Mouse (Mus musculus) midbrain, embryonic 10.5 days (tissue): ENCODE measurements around the gene Apc2. TPM values are rescaled to one million over a fixed set of nuclear protein-coding genes. Genes with fewer than 3 reads are reported as not detected.
"Not testable (repeated sequence)": the region's sequence is repeated elsewhere in the genome, so short reads cannot be mapped to it uniquely, and the experiment has no call there.

Experiments
- DNase-seq: peaks from one replicate; pipeline ENCODE4 v3.0.0-alpha.2; 2017; ENCODE audit warnings: low spot score
- H3K27ac ChIP-seq: fragments of 300-500 bp; sonication (generic); replicated peaks from 2 replicates; pipeline ENCODE4 v1.5.1; 2016; ENCODE audit warnings: mild to moderate bottlenecking
- H3K27me3 ChIP-seq: fragments of 300-500 bp; sonication (generic); 2 replicates; pipeline ENCODE4 v1.6.1; 2016; ENCODE audit warnings: low read depth, mild to moderate bottlenecking; ENCODE audit not compliant: poor library complexity, severe bottlenecking
- H3K36me3 ChIP-seq: fragments of 300-500 bp; sonication (generic); 2 replicates; pipeline ENCODE4 v1.6.1; 2016; ENCODE audit warnings: mild to moderate bottlenecking, moderate library complexity
- H3K4me1 ChIP-seq: fragments of 300-500 bp; sonication (generic); 2 replicates; pipeline ENCODE4 v1.6.1; 2016
- H3K4me3 ChIP-seq: fragments of 300-500 bp; sonication (generic); 2 replicates; pipeline ENCODE4 v1.5.1; 2016; ENCODE audit warnings: mild to moderate bottlenecking, moderate library complexity
- H3K9me3 ChIP-seq: fragments of 300-500 bp; sonication (generic); replicated peaks from 2 replicates; pipeline ENCODE4 v1.6.1; 2016; ENCODE audit warnings: mild to moderate bottlenecking
- WGBS: fragments of 180-500 bp; shearing (Covaris S2); methylation state at CpG from one replicate; pipeline ENCODE4 v1.1.7; 2016; 5-methylcytosine and 5-hydroxymethylcytosine counted together
- polyA plus RNA-seq: library from polyadenylated mRNA; unstranded; fragments of >200 nt; fragmentation: Nextera tagmentation; extraction: Ambion mirVana; gene quantifications from 2 replicates; pipeline ENCODE4 v1.2.1, GENCODE M21; 2016

Apc2 gene
- polyA plus RNA-seq, 1 experiment from 2014 or later, result 28.3 TPM

GRCm38 (mm10) chr10:80345929-80346328, 50.2 kb downstream of the Apc2 start:
- DNase-seq, H3K27ac ChIP-seq, H3K36me3 ChIP-seq, H3K4me3 ChIP-seq, H3K9me3 ChIP-seq: not testable (repeated sequence)
- Histone ChIP-seq H3K27me3 (peaks cover 100% of the 10 kb centered on the region), H3K4me1 (peaks cover 71% of the 10 kb centered on the region)
- 80% methylated on average over 6 of the region's 6 CpGs for WGBS

- Histone ChIP-seq H3K36me3 (no peaks in the 10 kb centered on the region), H3K9me3 (no peaks in the 10 kb centered on the region), H3K27me3 (peaks cover 100% of the 10 kb centered on the region), H3K4me1 (peaks cover 55% of the 10 kb centered on the region), H3K27ac (no peak overlapping the region), H3K4me3 (peak overlapping the region; percentile 48)
- 17% methylated on average over 17 of the region's 17 CpGs for WGBS
- DNase-seq, result no peak
These were observed 51.8 kb downstream of the Apc2 start for GRCm38 (mm10) chr10:80347514-80347967.

GRCm38 (mm10) chr10:80348244-80348781, 52.5 kb downstream of the Apc2 start, which contains the start of gene Adamtsl5:
Gene Adamtsl5 (minus strand): TSS chr10:80348412.
- 1% methylated on average over 42 of the region's 42 CpGs for WGBS
- H3K4me1 ChIP-seq, result peaks cover 47% of the 10 kb centered on the region
- no peaks in the 10 kb centered on the region for H3K9me3 ChIP-seq
- DNase-seq, result peak; percentile 74
- no peak within 1 kb of the TSS; the same call in 1 of the 2 replicates for H3K27ac ChIP-seq
- peaks cover 100% of the 10 kb centered on the region for H3K27me3 ChIP-seq
- peak within 1 kb of the TSS; percentile 48 for H3K4me3 ChIP-seq
- H3K36me3 ChIP-seq, result no peaks in the 10 kb centered on the region

DNA sequence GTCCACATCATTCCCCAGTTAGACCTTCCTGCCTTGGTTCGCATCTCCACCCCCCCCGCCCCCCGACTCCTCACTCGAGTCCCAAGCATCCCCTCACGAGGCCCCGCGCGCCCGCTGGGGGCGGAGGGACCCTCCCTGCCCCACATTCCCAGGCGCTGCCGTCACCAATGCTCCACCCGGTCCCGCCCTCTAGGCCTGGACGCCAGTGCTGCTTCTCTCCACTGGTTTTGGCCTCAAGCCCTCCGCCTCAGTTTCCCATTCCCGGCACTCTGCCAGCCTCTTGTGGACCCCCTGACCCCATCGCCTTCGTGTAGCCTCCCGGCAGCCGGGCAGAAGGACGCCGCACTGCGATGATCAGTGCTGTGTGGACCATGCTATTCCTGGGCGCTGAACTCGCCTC, 53.2 kb downstream of the Apc2 start:
- no peak overlapping the region for H3K27ac ChIP-seq
- no peaks in the 10 kb centered on the region for H3K36me3 ChIP-seq
- H3K4me3 ChIP-seq, result peak overlapping the region; percentile 48; the same call in 1 of the 2 replicates
- 15% methylated on average over 26 of the region's 26 CpGs for WGBS
- no peak for DNase-seq
- no peaks in the 10 kb centered on the region for H3K9me3 ChIP-seq
- H3K4me1 ChIP-seq, result peaks cover 40% of the 10 kb centered on the region
- peaks cover 100% of the 10 kb centered on the region for H3K27me3 ChIP-seq

DNA sequence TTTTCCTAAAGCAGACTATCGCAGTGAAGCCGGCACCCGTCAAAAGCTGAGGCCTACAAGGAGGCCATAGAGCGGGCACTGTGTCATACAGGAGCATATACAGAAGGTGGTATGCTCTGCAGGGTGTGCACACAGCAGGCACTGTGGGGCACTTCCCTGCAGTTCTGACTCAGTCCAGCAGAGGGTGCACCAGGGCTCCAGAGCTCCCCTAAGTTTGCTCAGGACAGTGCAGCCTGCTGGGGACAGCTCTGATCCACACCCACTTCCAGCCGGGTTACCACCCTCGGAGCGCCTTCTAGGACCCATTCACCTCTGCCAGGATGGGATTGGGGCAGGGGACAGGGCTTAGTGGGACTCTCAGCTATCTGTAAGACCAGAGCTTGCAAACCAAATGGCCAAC, 54.5 kb downstream of the Apc2 start:
- peak; percentile 87 for DNase-seq
- Histone ChIP-seq H3K27ac (no peak overlapping the region), H3K36me3 (no peaks in the 10 kb centered on the region), H3K4me3 (peak overlapping the region; percentile 11; the same call in 1 of the 2 replicates), H3K27me3 (peaks cover 100% of the 10 kb centered on the region), H3K4me1 (peaks cover 34% of the 10 kb centered on the region), H3K9me3 (no peaks in the 10 kb centered on the region)
- 3% methylated on average over 7 of the region's 7 CpGs for WGBS

- Histone ChIP-seq H3K9me3 (no peaks in the 10 kb centered on the region), H3K4me3 (no peak overlapping the region), H3K36me3 (no peaks in the 10 kb centered on the region), H3K4me1 (peaks cover 48% of the 10 kb centered on the region), H3K27me3 (peaks cover 100% of the 10 kb centered on the region), H3K27ac (no peak overlapping the region)
- 23% methylated on average over 11 of the region's 11 CpGs for WGBS
- DNase-seq, result no peak
These were observed 56.1 kb downstream of the Apc2 start for GRCm38 (mm10) chr10:80351896-80352295.

- Histone ChIP-seq H3K4me3 (no peak overlapping the region), H3K9me3 (no peaks in the 10 kb centered on the region), H3K27ac (no peak overlapping the region), H3K36me3 (no peaks in the 10 kb centered on the region), H3K27me3 (peaks cover 100% of the 10 kb centered on the region), H3K4me1 (peaks cover 52% of the 10 kb centered on the region)
- no peak for DNase-seq
- WGBS, result 69% methylated on average over 8 of the region's 8 CpGs
These were observed 57.0 kb downstream of the Apc2 start for GRCm38 (mm10) chr10:80352727-80353126.

DNA sequence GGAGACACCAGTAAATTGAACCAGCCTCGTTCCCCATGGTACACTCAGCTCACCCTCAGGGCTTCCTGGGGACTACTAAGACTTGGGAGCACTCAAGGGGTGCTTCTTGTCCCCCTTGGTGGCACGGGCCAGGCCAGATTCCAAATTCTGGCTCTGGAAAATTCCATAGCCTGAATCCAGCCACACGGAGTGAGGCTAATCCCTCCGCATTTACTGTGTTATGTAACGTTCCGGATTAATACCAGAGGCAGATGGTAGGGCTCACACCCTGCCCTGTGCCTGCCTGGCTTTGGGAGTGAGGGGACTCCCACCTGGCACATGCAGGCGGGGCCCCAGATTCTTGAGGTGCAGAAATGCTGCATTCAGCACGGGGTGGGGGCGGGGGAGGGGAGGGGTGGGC, 59.7 kb downstream of the Apc2 start:
- Histone ChIP-seq H3K4me3 (peak overlapping the region; percentile 47; the same call in 1 of the 2 replicates), H3K27me3 (peaks cover 100% of the 10 kb centered on the region), H3K27ac (no peak overlapping the region), H3K36me3 (no peaks in the 10 kb centered on the region), H3K4me1 (peaks cover 38% of the 10 kb centered on the region), H3K9me3 (no peaks in the 10 kb centered on the region)
- DNase-seq, result no peak
- 9% methylated on average over 9 of the region's 9 CpGs for WGBS

DNA sequence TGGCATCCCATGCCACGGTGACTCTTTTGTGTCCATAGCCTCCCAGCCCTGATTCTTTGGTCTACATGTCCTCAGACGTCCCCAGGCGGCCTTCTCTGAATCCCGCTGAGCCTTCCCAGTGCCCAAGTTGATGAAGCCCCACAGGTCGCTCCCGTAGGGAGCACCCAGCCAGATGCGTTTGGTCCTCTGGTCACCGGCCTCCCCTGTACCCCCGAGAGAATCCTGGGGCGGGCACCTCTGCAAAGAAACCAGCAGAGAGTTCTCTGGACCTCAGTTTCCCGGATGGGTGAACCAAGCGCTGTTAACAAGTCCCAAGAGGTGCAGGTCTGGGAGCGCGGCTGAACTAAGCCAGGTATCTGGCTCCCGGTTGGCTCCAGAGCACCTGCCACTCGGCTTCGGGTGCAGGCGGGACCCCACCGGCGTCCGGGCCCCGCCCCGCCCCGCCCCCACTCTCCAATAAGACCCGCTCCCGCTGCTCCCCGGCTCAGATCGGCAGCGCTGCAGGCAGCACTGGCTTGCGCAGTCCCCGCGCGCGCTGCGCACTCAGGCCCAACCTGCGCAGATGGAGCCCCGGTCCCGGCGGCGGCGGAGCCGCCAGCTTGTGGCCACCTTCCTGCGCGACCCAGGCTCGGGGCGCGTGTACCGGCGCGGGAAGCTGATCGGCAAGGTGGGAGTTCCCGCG, 60.4 kb downstream of the Apc2 start, which contains the start of gene Plk5:
Gene Plk5 (plus strand): TSS at position 459 of the 682 bp plus-strand sequence.
- H3K9me3 ChIP-seq, result no peaks in the 10 kb centered on the region
- no peak for DNase-seq

GRCm38 (mm10) chr10:80356737-80357136, 61.0 kb downstream of the Apc2 start:
- H3K4me1 ChIP-seq, result peaks cover 36% of the 10 kb centered on the region
- DNase-seq, result no peak
- H3K27ac ChIP-seq, result no peak overlapping the region
- H3K36me3 ChIP-seq, result no peaks in the 10 kb centered on the region
- H3K4me3 ChIP-seq, result peak overlapping the region; percentile 47
- 2% methylated on average over 34 of the region's 34 CpGs for WGBS
- H3K9me3 ChIP-seq, result no peaks in the 10 kb centered on the region
- peaks cover 100% of the 10 kb centered on the region for H3K27me3 ChIP-seq

More for the DNA sequence above, 60.4 kb downstream of the Apc2 start, which contains the start of gene Plk5:
- Histone ChIP-seq H3K4me1 (peaks cover 36% of the 10 kb centered on the region), H3K27me3 (peaks cover 100% of the 10 kb centered on the region), H3K4me3 (peak within 1 kb of the TSS; percentile 47), H3K36me3 (no peaks in the 10 kb centered on the region), H3K27ac (no peak within 1 kb of the TSS; the same call in 1 of the 2 replicates)
- WGBS, result under 1% methylated on average over 53 of the region's 53 CpGs

DNA sequence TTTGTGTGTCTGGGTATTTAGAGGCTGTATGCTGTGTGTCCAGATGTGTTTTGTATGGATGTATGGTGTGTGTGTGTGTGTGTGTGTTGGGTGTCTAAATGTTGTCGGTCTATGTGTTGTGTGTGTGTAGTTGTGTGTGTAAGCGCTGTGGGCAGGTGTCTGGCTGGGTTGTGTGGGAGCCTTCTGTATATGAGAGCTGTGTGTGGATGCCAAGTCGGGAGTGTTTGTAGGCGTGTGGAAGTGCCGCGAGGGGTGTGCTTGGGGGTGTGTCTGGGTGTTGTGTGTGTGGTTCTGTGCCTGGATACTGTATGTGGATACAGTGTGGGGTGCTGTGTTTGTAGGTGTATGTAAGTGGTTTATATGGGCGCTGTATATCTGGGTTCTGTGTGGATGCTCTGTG, 61.6 kb downstream of the Apc2 start:
- Histone ChIP-seq H3K4me3 (no peak overlapping the region), H3K27me3 (peaks cover 94% of the 10 kb centered on the region), H3K36me3 (no peaks in the 10 kb centered on the region), H3K4me1 (peaks cover 36% of the 10 kb centered on the region), H3K9me3 (no peaks in the 10 kb centered on the region), H3K27ac (no peak overlapping the region)
- no peak for DNase-seq
- WGBS, result 35% methylated on average over 7 of the region's 7 CpGs

DNA sequence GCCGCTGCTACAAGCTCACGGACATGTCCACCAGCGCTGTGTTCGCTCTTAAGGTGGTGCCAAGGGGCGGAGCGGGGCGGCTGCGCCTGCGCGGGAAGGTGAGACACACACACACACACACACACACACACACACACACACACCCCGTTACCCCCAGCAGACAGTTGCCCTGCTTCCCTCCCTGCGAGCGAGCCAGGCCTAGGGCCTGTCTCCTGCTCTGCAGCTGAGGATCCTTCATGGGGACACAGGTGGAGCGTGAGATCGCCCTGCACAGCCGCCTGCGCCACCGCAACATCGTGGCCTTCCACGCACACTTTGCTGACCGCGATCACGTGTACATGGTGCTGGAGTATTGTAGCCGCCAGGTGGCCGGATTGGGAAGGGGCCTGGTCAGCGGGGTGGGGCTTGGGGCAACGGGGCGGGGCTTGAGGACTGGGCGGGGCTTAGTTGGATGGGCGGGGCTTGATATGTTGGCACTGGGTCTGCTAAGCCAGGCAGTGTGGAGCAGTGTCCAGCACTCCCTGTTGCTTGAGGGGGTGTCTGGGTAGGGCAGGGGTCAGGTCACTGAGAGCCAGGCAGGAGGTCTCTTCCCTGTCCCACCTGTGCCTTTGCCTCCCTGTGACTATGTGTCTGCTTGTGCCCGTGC, 62.3 kb downstream of the Apc2 start:
- WGBS, result 6% methylated on average over 31 of the region's 31 CpGs
- no peaks in the 10 kb centered on the region for H3K36me3 ChIP-seq
- no peak for DNase-seq
- no peak overlapping the region for H3K27ac ChIP-seq
- peak overlapping the region; percentile 36 for H3K4me3 ChIP-seq
- H3K4me1 ChIP-seq, result peaks cover 38% of the 10 kb centered on the region
- no peaks in the 10 kb centered on the region for H3K9me3 ChIP-seq
- peaks cover 94% of the 10 kb centered on the region for H3K27me3 ChIP-seq

DNA sequence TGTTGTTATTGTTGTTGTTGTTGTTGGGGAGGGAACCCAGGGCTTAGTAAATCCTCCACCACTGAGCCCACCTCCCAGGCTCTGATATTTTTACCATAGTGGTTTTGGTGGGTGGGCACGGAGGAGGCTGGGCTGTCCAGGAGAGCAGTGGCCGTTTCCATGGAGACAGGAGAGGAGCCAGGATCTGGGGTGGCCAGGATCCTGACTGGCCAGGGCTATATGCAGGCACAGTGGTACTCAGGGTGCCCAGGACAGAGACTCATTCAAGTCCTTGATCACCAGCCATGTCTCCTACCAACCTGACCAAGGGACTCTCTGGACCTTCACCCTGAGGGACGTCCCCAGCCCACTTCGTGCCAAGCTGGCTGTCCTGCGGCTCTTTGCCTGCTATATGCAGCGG, 68.0 kb downstream of the Apc2 start:
- Histone ChIP-seq H3K27ac (no peak overlapping the region), H3K4me3 (peak overlapping the region; percentile 7; the same call in 1 of the 2 replicates), H3K9me3 (peaks cover 6% of the 10 kb centered on the region), H3K4me1 (peaks cover 13% of the 10 kb centered on the region), H3K36me3 (no peaks in the 10 kb centered on the region), H3K27me3 (peaks cover 70% of the 10 kb centered on the region)
- no peak for DNase-seq
- WGBS, result 26% methylated on average over 6 of the region's 6 CpGs
